Mouse (Mus musculus): ENCODE measurements around the gene Aifm1.

Aifm1 gene

GRCm38 (mm10) chrX:48513166-48513807 lies at the start of gene Aifm1:
Gene Aifm1 (minus strand): TSS chrX:48513563.
- peak; percentile 95 for DNase-seq

- peak; percentile 83 for DNase-seq
Observed at GRCm38 (mm10) chrX:48532175-48532574, 18.8 kb upstream of the Aifm1 start.

- DNase-seq, result no peak
Observed at GRCm38 (mm10) chrX:48526435-48526834, 13.1 kb upstream of the Aifm1 start.

- no peak for DNase-seq
Observed at GRCm38 (mm10) chrX:48525866-48526265, 12.5 kb upstream of the Aifm1 start.

GRCm38 (mm10) chrX:48525332-48525731 lies 12.0 kb upstream of the Aifm1 start:
- no peak for DNase-seq

- DNase-seq, result no peak
Observed at GRCm38 (mm10) chrX:48523512-48523911, 10.1 kb upstream of the Aifm1 start.

- DNase-seq, result no peak
Observed at GRCm38 (mm10) chrX:48521651-48522050, 8.3 kb upstream of the Aifm1 start.

- no peak for DNase-seq
Observed at GRCm38 (mm10) chrX:48519549-48520085, 6.3 kb upstream of the Aifm1 start.

- no peak for DNase-seq
Observed at GRCm38 (mm10) chrX:48518808-48519548, 5.6 kb upstream of the Aifm1 start, which contains the start of gene Rab33a. Gene Rab33a (plus strand): TSS chrX:48519285.

GRCm38 (mm10) chrX:48518211-48518807 lies 4.9 kb upstream of the Aifm1 start:
- DNase-seq, result no peak

- peak; percentile 9 for DNase-seq
Observed at GRCm38 (mm10) chrX:48513824-48514223, 461 bp upstream of the Aifm1 start.

GRCm38 (mm10) chrX:48493763-48494162 lies 19.6 kb downstream of the Aifm1 start:
- DNase-seq, result no peak

- DNase-seq, result no peak
Observed at GRCm38 (mm10) chrX:48481687-48482086, 31.7 kb downstream of the Aifm1 start.

GRCm38 (mm10) chrX:48481095-48481494 lies 32.3 kb downstream of the Aifm1 start:
- DNase-seq, result no peak

GRCm38 (mm10) chrX:48467355-48467946 lies 45.9 kb downstream of the Aifm1 start:
- DNase-seq, result peak; percentile 7

GRCm38 (mm10) chrX:48466174-48466573 lies 47.2 kb downstream of the Aifm1 start:
- no peak for DNase-seq

- no peak for DNase-seq
Observed at GRCm38 (mm10) chrX:48464436-48464835, 48.9 kb downstream of the Aifm1 start.

- no peak for DNase-seq
Observed at GRCm38 (mm10) chrX:48463636-48464035, 49.7 kb downstream of the Aifm1 start.

GRCm38 (mm10) chrX:48462754-48463507 lies 50.4 kb downstream of the Aifm1 start, which contains the start of gene Elf4:
Gene Elf4 (minus strand): TSS chrX:48463132.
- peak; percentile 77 for DNase-seq

- DNase-seq, result no peak
Observed at GRCm38 (mm10) chrX:48462297-48462696, 51.1 kb downstream of the Aifm1 start.

GRCm38 (mm10) chrX:48461006-48461405 lies 52.4 kb downstream of the Aifm1 start:
- DNase-seq, result peak; percentile 6

- no peak for DNase-seq
Observed at GRCm38 (mm10) chrX:48460496-48460895, 52.9 kb downstream of the Aifm1 start.
